Mouse (Mus musculus): ENCODE results near the gene 1700017D01Rik.
A peak's percentile ranks its signal among the peaks of the same experiment; 100 is the strongest.
"Not testable (repeated sequence)": the region's sequence is repeated elsewhere in the genome, so short reads cannot be mapped to it uniquely, and the experiment has no call there.

Gene 1700017D01Rik

DNA sequence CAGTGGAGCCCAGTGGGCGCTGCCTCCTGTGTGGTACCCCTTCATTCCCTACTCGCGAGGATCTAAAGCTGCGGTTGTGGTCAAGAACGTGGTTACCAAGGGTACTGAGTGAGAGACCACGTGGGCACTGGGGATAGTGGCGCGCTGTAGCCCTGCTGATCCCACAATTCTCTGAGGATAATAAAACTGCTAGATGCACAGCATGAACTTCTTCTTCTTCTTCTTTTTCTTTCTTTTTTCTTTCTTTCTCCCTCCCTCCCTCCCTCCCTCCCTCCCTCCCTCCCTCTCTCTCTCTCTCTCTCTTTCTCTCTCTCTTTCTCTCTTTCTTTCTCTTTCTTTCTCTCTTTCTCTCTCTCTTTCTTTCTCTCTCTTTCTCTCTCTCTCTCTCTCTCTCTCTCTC is at the start of gene 1700017D01Rik:
Gene 1700017D01Rik (minus strand): TSS at position 101 of the 400 bp plus-strand sequence.
- not testable (repeated sequence) for DNase-seq (ENCODE audit: low spot score in 2 of 2)

- no peak for DNase-seq (ENCODE audit: low spot score in 2 of 2)
Measured at GRCm38 (mm10) chr19:11177464-11177863, 46.8 kb upstream of the 1700017D01Rik start.

DNA sequence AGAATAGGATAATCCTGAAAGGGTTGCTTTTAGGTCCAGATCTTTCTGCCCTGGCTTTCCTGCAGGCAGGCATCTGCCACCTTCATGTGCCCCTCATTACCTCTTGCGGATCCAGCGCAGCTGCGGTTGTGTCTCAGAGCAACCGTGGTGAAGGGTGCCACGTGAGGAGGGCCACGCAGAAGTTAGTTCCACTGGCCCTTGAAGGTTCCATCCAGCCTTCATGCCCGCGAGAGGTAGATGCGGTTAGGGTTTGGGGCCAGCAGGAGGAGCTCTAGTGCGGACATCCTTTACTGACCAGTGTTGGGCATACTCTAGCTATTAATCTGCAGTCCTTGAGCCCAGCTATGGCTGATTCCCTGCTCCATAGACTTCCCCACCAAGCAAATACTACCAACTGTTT is 34.5 kb upstream of the 1700017D01Rik start, which contains the start of gene 1700025F22Rik:
Gene 1700025F22Rik (minus strand): TSS at position 149 of the 400 bp plus-strand sequence.
- DNase-seq (ENCODE audit: low spot score in 2 of 2) = no peak

GRCm38 (mm10) chr19:11157890-11158289 is 27.2 kb upstream of the 1700017D01Rik start:
- not testable (repeated sequence) for DNase-seq (ENCODE audit: low spot score in 2 of 2)

DNA sequence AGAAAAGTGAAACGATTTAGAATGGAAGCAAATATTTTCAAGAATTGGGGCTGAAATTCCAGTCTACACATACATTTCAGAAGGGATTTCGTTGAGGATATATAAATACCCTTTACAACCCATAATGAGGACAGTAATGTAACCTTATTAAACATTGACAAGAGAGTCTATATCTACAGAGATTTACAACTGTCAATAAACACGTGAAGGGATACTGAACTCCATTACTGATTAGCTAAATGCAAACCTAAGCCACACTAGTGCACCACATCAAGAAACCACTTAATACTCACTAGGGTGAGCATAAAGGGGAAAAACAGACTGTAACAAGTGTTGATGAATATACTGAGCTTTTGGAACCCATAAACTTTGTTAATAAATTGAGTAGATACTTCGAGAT is 4.7 kb upstream of the 1700017D01Rik start:
- no peak for DNase-seq (ENCODE audit: low spot score in 2 of 2)

DNA sequence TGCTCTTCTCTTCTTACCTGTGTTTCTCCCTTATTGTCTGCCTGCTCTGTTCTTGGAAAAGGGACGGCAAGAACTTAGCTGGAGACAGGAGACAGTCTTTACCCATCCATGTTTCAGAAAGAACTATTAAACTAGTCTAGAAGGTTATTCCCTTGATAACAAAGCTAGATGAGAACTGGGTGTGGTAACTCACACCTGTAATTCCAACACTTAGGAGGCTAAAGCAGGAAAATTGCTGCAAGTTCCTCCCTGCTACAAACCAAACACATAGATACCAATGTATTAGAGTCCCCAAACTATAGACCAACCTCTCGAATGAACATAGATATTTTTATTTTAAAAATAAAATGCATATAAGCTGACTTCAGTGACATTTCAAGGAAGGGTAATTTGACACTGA is 4.2 kb upstream of the 1700017D01Rik start:
- no peak for DNase-seq (ENCODE audit: low spot score in 2 of 2)

DNA sequence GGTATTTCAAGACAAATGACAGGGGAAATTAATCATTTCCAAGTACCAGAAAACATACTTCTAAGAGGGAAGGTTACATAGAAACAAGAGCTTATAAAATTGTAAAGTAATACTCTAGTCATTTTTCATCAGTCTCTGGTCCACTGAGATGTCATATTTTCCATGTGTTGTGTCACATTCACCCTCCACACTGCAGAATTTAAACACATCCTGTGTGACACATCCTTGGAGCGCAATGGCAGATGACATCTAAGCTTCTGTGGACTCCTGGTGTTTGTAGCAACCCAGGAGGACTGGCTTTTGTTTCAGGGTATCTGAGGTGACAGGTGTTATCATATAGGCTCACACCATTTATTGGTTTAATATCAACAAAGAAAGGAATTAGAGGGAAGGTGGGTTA is 974 bp downstream of the 1700017D01Rik start:
- DNase-seq (ENCODE audit: low spot score in 2 of 2) = no peak

GRCm38 (mm10) chr19:11121016-11121420 is 9.7 kb downstream of the 1700017D01Rik start:
- DNase-seq (ENCODE audit: low spot score in 2 of 2) = peak in 1 of 2 experiments; percentile 2

- DNase-seq (ENCODE audit: low spot score in 2 of 2) = no peak
Measured at GRCm38 (mm10) chr19:11119338-11119737, 11.3 kb downstream of the 1700017D01Rik start.

DNA sequence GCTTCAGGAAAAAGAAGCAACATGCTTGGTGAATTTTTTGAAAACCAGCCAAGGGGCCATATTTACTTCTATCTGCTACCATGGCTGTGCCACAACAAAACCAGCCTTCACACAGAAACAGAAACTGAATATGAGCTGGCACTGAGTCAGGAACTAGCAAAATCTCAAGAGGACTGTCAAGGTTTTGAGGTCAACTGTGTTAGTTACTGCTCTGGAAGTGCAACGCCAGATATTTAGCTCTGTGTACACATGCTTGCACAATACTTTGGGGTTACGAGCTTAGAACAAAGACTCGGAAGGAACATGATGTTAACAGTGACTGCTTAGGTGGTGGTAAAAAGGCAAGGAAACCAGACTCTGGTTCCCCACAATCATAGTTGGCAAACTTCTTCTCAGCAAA is 22.9 kb downstream of the 1700017D01Rik start:
- no peak for DNase-seq (ENCODE audit: low spot score in 2 of 2)

DNA sequence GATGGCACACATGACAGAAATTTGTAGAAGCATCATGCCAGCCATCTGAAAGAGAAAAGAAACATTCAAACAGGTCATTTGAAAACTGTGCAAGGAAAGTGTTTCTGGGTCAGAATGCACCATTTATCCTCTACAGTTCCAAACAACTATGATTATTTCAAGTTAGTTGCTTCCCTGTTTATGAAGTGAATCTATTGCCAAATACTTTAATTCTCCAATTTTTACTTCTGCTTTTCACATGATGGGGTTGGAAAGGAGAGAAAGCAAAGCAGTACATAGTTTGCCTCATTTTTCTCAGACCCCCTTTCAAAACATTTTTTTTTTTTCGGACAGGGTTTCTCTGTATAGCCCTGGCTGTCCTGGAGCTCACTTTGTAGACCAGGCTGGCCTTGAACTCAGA is 28.8 kb downstream of the 1700017D01Rik start:
- no peak for DNase-seq (ENCODE audit: low spot score in 2 of 2)

DNA sequence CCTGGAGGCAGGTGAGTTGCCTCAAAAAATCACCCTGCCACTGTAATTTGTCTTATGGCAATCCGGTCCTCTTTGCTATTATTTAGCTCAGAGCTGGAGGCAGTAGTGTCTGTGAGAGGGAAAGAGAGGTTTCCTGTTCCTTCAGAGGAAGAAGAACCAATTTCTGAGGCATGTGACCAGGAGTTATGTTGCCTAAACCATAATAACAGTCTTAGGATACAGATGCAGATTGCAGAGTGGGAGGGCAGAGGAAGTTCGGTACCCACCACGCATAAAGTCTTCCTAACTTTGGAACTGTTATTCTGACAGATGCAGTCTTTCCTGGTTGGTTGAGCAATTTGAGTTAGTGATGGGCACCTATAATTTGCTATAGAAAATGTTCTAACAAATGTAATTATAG is 32.3 kb downstream of the 1700017D01Rik start:
- DNase-seq (ENCODE audit: low spot score in 2 of 2) = no peak

- not testable (repeated sequence) for DNase-seq (ENCODE audit: low spot score in 2 of 2)
Measured at GRCm38 (mm10) chr19:11092131-11092530, 38.5 kb downstream of the 1700017D01Rik start.

- DNase-seq (ENCODE audit: low spot score in 2 of 2) = no peak
Measured at GRCm38 (mm10) chr19:11080934-11081333, 49.7 kb downstream of the 1700017D01Rik start, which contains the start of gene Ms4a8a. Gene Ms4a8a (minus strand): TSS chr19:11081102.

DNA sequence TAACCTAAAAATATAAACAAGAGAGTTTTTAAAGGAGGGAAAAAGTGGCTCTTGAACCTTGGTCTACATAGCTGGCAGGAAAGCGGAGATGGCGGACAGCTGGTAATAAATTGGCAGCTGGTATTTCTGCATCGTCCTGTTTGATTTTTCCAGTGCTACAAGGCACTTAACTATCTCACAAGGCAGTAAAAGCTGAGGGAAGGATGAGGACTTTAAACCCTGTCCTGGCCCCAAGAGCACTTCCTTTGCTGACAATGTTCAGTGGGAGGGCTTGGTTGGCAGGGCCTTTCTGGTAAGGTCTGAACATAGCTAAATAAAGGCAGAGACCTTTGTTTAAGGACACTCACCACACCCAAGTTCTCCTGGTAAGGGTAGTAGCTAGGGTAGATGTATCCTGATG is 60.3 kb downstream of the 1700017D01Rik start:
- no peak for DNase-seq (ENCODE audit: low spot score in 2 of 2)

DNA sequence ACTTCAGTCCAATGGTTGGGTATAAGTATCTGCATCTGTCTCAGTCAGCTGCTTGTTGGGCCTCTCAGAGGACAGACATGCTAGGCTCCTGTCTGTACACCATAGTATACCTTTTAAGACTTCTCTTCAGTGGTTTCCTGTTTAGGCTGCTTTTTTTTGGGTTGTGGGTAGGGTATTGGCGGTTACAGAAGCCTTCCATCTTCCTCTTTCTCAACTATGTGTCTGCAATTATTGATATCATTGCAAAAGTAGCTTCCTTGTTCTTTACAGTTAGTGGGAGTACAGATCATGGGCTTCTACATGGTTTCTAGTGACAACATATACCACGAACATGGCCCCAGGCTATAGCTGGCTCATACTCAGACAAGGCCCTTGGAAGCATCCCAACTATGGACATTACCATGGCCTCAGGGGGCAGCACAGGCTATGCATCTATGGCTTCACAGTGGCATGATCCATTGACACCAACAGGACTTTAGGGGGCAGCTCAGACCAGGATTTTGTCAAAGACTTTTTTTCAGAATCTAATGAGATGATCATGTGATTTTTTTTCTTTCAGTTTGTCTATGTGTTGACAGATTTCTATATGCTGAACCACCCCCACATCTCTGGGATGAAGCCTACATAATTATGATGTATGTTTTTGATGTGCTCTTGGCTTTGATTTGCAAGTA is 65.3 kb downstream of the 1700017D01Rik start:
- DNase-seq (ENCODE audit: low spot score in 2 of 2) = no peak

DNA sequence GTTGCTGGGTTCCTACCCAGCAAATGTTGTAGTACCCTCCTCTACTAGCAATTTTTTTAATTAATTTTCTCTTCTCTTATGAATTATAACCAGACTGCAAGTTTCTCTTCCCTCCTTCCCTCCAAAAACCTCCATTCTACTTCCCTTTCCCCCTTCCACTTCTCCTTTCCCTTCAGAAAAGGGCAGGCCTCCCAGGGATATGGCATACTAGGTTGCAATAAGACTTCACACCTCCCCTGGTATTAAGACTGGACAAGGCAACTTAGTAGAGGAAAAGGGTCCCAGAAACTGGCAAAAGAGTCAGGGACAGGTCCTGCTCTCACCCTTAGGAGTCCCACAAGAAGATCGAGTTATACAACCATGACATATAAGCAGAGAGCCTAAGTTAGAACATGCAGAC is 69.8 kb downstream of the 1700017D01Rik start:
- no peak for DNase-seq (ENCODE audit: low spot score in 2 of 2)

DNA sequence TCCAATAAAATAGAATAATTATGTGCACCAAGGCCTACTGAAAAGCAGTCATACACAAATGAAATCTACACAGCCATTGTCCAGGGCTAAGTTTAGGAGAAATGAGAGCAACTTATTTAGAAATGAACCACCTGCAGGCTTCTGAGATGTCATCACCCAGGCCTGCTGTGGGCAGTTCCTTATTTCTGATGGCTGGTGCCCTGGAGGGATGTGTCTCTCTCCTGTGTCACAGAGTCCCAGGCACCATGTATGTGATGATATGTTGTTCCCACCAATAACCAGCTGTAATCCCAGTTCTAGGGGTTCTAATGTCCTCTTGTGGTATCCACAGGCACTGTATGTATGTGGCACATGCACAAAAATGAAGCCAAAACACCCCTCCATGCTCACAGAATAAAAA is 70.7 kb downstream of the 1700017D01Rik start:
- no peak for DNase-seq (ENCODE audit: low spot score in 2 of 2)

- not testable (repeated sequence) for DNase-seq (ENCODE audit: low spot score in 2 of 2)
Measured at GRCm38 (mm10) chr19:11055700-11056099, 75.0 kb downstream of the 1700017D01Rik start.

DNA sequence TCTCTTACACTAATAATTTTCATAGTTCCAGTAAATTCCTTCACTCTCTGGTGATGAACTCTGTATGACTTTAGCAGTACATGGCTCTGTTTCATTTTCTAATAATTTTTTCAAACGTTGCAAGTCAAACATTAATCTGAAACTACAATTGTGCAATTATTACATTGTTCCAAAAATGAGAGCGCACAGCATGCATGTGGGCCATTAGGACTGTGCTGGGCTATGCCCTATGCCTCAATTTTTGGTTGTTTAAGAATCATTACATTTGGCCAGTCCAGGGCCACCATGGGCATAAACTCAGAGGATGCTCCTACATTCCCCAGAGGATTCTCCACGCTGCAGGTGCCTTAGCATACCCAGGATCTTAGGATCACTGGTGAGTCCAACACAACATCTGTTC is 77.4 kb downstream of the 1700017D01Rik start:
- DNase-seq (ENCODE audit: low spot score in 2 of 2) = no peak

DNA sequence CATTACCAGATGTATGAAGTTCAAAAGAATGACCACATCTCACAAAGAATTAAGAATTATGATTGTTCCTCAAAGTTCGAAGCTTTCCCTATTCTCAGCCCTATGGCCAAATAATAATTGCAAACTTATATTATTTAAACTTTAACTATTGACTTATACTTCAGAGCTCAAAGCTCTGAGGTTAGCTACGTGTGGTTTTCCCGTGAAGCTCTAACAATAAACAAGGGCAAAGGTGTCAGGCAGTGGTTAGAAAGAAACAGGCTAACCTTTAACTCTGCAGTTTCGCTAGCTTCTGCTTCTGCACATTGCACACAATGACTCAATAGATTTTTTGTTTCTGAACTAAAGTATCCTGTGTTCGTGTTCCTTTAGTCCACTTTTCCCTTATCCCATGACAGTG is 77.8 kb downstream of the 1700017D01Rik start:
- DNase-seq (ENCODE audit: low spot score in 2 of 2) = no peak

DNA sequence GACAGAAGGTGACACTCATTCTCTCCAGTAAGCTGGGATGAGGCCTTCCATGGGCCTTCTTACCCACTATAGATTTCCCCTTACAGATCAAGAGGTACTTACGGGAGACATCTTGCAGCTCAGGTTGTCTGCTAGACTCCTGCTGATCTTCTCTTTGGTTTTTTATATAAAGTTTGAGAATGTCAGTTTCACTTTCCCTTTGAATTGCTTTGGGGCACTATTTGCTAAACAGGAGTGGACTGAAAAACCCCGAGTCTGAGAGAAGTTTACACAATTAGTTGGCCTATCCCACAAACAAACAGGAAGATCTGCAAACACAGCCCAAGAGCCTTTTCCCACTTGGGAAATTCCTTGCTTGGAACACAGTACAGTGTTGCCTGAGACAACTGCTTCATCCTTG is 80.4 kb downstream of the 1700017D01Rik start:
- no peak for DNase-seq (ENCODE audit: low spot score in 2 of 2)

DNA sequence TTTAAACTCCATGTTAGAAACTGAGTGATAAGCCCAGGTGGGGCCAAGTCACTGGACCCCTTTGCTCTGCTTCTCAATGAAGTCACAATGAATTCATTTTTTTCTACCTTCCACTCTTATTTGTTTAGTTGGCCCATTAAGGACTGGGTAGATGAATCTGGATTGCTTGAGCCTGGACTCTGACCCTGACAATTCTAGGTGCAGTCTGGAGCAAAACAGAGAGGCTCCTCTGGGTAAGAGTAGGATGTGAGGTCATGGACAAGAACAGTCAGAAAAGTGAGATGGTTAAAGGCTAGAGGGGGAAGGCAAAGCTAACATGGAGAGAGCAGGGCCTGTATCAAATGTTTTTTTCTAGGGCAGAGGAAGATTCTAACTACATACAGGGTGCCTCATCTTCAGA is 81.2 kb downstream of the 1700017D01Rik start:
- DNase-seq (ENCODE audit: low spot score in 2 of 2) = no peak

- no peak for DNase-seq (ENCODE audit: low spot score in 2 of 2)
Measured at GRCm38 (mm10) chr19:11048503-11048902, 82.2 kb downstream of the 1700017D01Rik start.
